Mouse (Mus musculus) gastrocnemius, adult 18-20 months (tissue): Measurements from ENCODE around the gene Dact2. TPM values are rescaled to one million over a fixed set of nuclear protein-coding genes. Genes with fewer than 3 reads are reported as not detected.
A peak's percentile ranks its signal among the peaks of the same experiment; 100 is the strongest.

Source experiments
- DNase-seq: peaks from one replicate; pipeline ENCODE4 v3.0.0; 2021; ENCODE audit warnings: low spot score
- long read RNA-seq, 2 experiments: library from polyadenylated mRNA; stranded (forward); transcript quantifications; one replicate each; pipeline ENCODE4 v2.0.0; 2021
- total RNA-seq, 2 experiments: library from RNA; stranded (reverse); gene quantifications; 2 replicates each; pipeline ENCODE4 v1.2.3; 2021

The Dact2 gene
- 1 to 10 TPM; 1.5 to 3.5 TPM for total RNA-seq
- long read RNA-seq, experiment 1, partial matches to known transcripts, result 0 of 1 reads
- long read RNA-seq, experiment 1, other reads (novel, unspliced or antisense), result 1 of 1 reads
- long read RNA-seq, experiment 2, partial matches to known transcripts, result 0 of 1 reads
- long read RNA-seq, experiment 2, other reads (novel, unspliced or antisense), result 1 of 1 reads

DNA sequence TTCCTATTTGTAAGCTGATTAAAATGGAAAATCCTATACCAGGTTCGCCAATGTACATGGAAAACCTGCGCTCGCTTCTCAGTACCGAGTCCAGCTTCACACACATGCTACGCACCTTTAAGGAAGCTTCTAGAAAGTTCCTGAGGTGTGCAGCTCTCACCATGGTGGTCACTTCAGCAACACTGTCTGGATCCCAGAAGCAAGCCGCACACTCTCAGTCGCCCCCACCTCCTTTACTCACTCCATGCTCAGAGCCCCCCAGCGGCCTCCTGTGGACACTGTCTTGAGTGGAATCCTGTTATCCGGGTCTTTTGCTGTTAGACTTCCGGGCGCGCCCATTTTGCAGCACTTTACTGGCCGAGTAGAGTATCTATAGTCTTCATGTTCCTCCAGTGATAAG lies at the start of gene Dact2:
TSS of gene Dact2 (minus strand) at position 244 of the 400 bp plus-strand sequence.
- DNase-seq, result no peak

- peak; percentile 61 for DNase-seq
Measured at GRCm38 (mm10) chr17:14252456-14252855, 48.4 kb upstream of the Dact2 start.

DNA sequence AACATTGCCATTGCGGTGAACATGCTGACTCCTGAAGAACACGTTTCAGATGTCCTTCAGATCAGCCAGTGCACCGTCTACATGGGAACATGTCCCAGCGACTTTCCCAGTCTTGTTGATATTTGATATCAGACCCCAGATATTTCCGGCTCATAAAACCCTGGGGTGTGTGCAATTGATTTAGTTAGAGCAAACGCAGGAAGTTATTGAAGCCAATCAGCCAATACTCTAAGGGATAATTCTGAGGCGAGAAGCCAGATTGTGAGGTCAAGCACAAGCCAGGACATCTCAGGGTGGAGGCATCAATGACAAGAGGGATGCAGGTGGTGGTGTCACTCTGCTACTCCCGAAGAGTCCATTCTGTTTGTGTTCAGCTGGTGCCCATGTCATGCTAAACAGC lies 46.3 kb upstream of the Dact2 start:
- DNase-seq, result peak; percentile 60

- DNase-seq, result no peak
Measured at GRCm38 (mm10) chr17:14249595-14249994, 45.5 kb upstream of the Dact2 start.

- no peak for DNase-seq
Measured at GRCm38 (mm10) chr17:14247931-14248330, 43.8 kb upstream of the Dact2 start.

GRCm38 (mm10) chr17:14246266-14246665 lies 42.2 kb upstream of the Dact2 start:
- DNase-seq, result no peak

DNA sequence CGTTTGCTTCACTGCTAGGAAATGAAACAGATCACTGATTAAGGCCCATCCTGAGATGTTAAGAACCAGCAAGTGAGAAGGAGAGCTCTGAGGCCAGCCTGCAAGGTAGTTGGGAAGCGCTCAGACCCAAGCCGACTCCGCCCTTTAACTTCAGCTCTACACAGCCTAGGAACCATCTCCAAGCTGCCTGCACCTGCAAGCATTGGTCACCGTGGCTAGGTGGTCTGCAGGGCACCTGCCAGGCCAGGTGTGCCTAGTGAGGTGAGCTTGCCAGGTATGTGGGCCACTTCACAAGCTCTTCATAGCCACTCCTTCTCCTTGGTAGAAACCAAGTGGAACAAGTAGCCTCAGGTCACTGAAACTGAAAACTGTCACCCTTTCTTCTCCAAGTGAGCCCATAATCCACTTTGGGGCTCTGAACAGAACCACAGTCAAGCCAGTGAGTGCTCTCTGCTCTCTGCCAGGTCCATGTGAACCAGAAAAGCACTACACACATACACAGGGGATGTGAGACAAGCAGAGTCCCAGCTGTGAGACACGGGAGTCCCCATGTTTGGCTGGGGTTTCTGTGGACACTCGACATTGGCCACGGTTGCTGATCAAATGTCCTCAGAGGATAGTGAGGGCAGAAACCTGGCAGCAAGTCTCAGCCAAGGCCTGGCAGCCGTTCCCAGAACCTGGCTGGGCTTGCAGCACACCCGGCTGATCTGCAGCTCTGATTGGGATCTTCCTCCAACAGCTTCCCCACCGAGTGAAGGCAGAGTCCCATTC lies 40.3 kb upstream of the Dact2 start:
- peak; percentile 85 for DNase-seq

- no peak for DNase-seq
Measured at GRCm38 (mm10) chr17:14242634-14243033, 38.5 kb upstream of the Dact2 start.

DNA sequence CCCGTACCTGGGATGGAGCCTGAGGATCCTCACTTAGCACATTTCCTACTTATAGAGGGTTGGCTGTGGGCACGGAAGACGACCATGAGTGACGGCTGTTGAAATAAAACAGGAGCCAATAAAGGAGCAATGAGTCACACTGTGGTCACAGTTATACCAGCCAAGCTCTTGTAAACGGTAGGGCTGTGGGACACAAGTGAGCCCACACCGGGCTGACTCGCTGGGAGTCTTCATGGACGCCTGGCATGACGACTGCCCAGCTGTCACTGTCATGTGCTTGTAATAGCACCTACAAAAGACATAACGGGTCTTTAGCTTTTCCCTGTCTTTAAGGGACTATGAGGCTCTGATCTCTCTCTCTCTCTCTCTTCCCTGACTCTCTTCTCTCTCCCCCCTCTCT lies 35.9 kb upstream of the Dact2 start:
- no peak for DNase-seq

DNA sequence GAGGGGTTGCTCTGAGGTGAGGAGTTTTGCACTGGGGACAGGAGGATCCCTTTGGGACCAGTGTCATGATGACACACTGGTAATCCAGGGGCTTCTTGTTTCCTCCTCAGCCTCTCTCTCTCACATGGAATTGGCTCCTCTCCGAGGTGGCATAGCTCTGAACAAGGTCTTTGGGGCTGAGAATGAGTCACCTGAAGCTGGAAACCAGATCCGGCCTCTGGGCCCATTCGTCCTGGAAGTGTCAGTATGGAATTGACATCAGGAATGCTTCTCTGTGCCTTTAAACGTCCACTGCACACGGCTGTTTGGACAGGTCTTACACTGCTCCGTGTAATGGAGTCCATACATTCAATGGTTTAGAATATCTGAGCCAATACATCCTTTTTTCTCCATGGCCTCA lies 33.0 kb upstream of the Dact2 start:
- no peak for DNase-seq

- DNase-seq, result no peak
Measured at GRCm38 (mm10) chr17:14234774-14235389, 30.8 kb upstream of the Dact2 start.

DNA sequence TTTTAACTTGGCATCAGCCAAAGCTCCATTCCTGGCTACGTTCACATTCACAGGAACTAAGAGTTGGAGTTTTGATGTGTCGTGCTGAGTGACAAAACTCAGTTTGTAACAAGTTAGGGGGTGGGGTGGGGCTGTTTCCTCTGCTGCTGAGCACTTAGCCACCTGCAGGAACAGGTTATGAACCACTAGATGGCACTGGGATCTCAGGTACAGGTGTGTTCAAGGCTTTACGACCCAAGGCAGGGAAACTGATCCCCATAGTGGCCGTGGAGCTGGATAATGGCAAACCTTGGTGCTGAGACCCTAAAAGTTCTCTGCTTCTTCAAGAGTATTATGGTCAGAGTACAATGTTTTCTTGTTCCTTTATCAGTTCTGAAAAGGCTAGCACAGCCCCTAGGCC lies 29.6 kb upstream of the Dact2 start:
- DNase-seq, result no peak

DNA sequence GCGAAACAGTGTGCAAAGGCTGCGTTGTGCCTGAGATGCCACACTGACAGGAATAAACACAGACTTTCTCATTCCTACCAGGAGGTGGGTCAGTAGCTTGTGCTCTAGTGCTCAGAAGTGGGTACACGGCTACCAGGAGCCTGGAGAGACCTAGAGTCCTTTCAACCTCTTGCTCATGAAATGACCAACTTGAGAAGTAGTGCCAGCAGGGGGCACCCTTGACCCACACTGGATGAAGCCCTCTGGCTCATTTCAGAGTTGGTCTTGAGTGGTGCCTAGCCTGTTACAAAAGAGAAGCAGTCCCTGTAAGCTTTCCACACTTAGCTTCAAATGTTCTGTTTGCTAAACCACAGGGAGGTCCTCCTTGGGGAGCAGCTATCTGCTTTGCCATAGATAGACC lies 28.5 kb upstream of the Dact2 start:
- DNase-seq, result peak; percentile 86

- no peak for DNase-seq
Measured at GRCm38 (mm10) chr17:14230698-14231430, 26.8 kb upstream of the Dact2 start.

- DNase-seq, result no peak
Measured at GRCm38 (mm10) chr17:14228381-14228780, 24.3 kb upstream of the Dact2 start.

DNA sequence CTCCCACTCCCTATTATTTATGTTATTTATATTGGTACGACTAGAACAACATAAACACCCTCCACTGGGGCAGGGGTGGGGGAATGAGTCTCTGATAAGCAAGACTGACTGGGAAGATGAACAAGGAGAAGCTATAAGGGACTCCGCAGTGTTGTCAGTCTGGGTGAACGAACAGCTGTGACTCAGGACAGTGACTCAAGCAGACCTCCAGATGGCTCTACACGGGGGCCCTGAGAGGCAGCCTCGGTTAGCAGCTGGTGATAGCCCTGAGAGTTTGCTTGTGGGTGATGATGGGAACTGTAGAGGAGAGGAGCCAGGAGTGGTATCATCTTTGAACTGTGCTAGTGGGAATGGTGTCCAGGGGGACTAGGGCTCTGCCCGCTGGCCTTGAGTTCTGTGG lies 23.5 kb upstream of the Dact2 start:
- no peak for DNase-seq

DNA sequence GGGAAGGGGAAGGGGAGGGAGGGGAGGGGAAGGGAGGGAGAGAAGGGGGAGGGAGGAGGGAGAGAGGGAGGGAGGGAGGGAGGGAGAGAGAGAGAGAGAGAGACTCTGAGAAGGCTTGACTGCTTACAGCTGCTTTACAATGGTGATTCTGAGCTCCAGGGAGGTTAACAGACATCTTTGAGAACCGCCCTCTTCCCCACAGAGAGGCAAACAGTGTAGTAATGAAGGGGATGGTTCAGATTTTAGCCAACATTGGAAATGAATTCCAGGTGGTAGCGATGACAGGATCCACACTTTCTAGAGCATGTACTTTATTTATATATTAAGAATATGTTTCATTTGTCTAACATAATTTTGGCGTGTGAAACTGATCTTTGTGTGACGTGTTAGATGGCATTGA lies 22.7 kb upstream of the Dact2 start:
- DNase-seq, result no peak

- DNase-seq, result no peak
Measured at GRCm38 (mm10) chr17:14225982-14226652, 22.0 kb upstream of the Dact2 start.

DNA sequence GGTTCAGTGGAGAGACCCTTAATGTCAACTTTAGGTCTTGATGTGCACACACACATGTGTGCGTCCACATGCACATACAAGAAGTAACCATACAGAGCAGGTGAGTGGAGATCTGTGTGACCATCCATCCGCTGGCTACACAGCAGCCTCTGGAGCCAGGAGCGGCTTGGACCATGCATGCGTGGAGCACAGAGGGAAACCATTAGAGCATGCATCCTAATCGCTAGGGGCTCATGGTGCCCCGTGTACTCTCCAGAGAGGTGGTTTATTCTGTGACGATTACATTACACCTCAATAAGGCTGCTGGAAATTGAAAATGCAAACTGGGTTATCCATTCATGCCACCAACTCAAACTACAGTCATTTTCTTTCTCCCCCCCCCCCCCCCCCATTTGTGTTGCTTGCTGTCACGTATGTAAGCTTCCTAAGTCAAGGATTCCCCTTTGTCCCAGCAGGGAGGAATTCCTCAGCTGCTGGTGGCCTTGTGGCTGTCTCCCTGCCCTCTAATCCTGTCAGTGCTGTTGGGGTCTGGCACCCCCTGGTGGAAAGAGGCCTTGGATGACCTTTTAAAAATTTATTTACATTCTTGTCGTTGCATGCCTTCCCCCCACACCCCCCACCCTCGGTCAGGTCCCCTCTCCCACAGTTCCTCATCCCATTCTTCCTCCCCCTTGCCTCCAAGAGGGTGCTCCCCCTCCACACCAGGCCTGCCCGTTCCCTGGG lies 17.9 kb upstream of the Dact2 start:
- no peak for DNase-seq

DNA sequence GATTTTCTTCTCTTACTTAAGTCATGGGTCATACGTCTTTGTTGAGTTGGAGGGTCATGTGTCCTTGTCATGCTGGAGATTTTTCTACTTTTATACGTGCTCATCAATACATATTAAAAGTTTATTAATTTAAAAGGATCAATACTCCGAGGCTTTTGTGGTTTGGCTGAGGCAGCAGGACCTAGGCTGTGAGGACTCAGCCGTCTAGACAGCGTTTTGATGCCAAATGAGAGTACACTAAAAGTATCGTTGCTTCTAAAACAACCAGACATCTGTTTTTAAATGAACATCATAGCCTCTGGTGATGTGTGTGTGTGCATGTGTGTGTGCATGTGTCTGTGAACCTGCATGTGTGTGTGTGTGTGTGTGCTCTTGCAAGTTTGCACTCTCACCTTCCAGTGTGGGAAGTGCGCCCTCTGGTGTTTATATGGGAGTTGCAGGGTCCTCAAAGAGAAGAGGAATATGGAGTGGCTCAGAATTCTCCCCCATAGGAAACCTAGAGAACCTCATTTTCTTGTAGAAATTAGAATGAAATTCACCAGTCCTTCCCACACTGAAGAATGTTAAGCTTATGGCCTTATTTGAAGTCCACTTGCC lies 16.6 kb upstream of the Dact2 start:
- peak; percentile 58 for DNase-seq
